In genomic region chr15:83471476-83471875, GRCm38 (mm10) we compare ENCODE assay signal across 9 mouse cellular contexts. TPM values are rescaled to one million over a fixed set of nuclear protein-coding genes. Genes with fewer than 3 reads are reported as not detected.
DNase-seq lines count a peak whose midpoint lies in the region; ATAC-seq and TF ChIP-seq lines count a peak whose summit lies in the region.
"Had no signal": no experiment of that assay in that cellular context is flagged by ENCODE, and none has a peak within 500 bp of the region (broad histone marks: within the 10 kb centered on the region; RNA-seq: fewer than 3 reads in every experiment).

No protein-coding gene starts in this region.

- 0 out of 2 replicates have a peak, but pooled peaks cover 3% of the 10 kb centered on the region for H3K4me1 ChIP-seq in midbrain, postnatal 0 days (ENCODE audit: insufficient read depth, low read length)
- no peaks in the 10 kb centered on the region for H3K4me1 ChIP-seq in midbrain, embryonic 11.5 days (ENCODE audit: control insufficient read depth, insufficient read depth, low read length)

- 82% methylated on average over 7 of the region's 7 CpGs for WGBS in midbrain, postnatal 0 days
- WGBS in midbrain, embryonic 11.5 days: 86% methylated on average over 7 of the region's 7 CpGs

- ATAC-seq in midbrain, postnatal 0 days (ENCODE audit: low FRiP score): peak; percentile 56; the same call in 1 of the 2 replicates
- ATAC-seq in midbrain, embryonic 11.5 days (ENCODE audit: low FRiP score): no peak
- no peak for ATAC-seq in inflammation-experienced regulatory T-cells, adult 6 months

- no peaks in the 10 kb centered on the region for H3K36me3 ChIP-seq in midbrain, postnatal 0 days (ENCODE audit: insufficient read depth, low read length)
- H3K36me3 ChIP-seq in midbrain, embryonic 11.5 days (ENCODE audit: control insufficient read depth, insufficient read depth, low read length): no peaks in the 10 kb centered on the region

- no peak overlapping the region for H3K9ac ChIP-seq in midbrain, postnatal 0 days (replicated peaks; ENCODE audit: low read length, poor library complexity, severe bottlenecking)
- H3K9ac ChIP-seq in midbrain, embryonic 11.5 days (ENCODE audit: low read length): no peak overlapping the region

- DNase-seq in adrenal gland, postnatal 14 days: peak; percentile 61
- no peak for DNase-seq in adrenal gland, postnatal 4 days (ENCODE audit: low spot score in 2 of 2)
- peak; percentile 41 for DNase-seq in midbrain, postnatal 0 days (ENCODE audit: low spot score)
- no peak for DNase-seq in midbrain, embryonic 11.5 days (ENCODE audit: low spot score, missing footprints)
- peak; percentile 75 to 81 for DNase-seq in kidney, adult 8-10 months
- DNase-seq in skeletal muscle tissue, adult 2 months (ENCODE audit: low read depth, low spot score): peak; percentile 66
- DNase-seq in thymus, postnatal 14 days: no peak

- no peaks in the 10 kb centered on the region for H3K9me3 ChIP-seq in midbrain, postnatal 0 days (ENCODE audit: low read length)
- H3K9me3 ChIP-seq in midbrain, embryonic 11.5 days (ENCODE audit: control insufficient read depth, low read length): no peaks in the 10 kb centered on the region

- no peaks in the 10 kb centered on the region for H3K27me3 ChIP-seq in midbrain, postnatal 0 days (ENCODE audit: insufficient read depth, low read length)
- no peaks in the 10 kb centered on the region for H3K27me3 ChIP-seq in midbrain, embryonic 11.5 days (ENCODE audit: control insufficient read depth, insufficient read depth, low read length)

- H3K27ac ChIP-seq in midbrain, postnatal 0 days (ENCODE audit: low read depth, low read length): no peak overlapping the region
- H3K27ac ChIP-seq in midbrain, embryonic 11.5 days (ENCODE audit: low read depth, low read length): no peak overlapping the region

- no peak overlapping the region for H3K4me2 ChIP-seq in midbrain, postnatal 0 days (ENCODE audit: low read depth, low read length, poor library complexity, severe bottlenecking)
- no peak overlapping the region for H3K4me2 ChIP-seq in midbrain, embryonic 11.5 days

- no peak overlapping the region for H3K4me3 ChIP-seq in midbrain, postnatal 0 days (ENCODE audit: low read depth, low read length)
- no peak overlapping the region for H3K4me3 ChIP-seq in midbrain, embryonic 11.5 days (ENCODE audit: low read depth, low read length)
- H3K4me3 ChIP-seq: erythroblast, embryonic 14.5 days had no signal

- no peak for TF ChIP-seq CTCF in midbrain, postnatal 0 days (IDR thresholded peaks at IDR 0.05)

RNA-seq across cellular contexts. Expression of gene Pacsin2, which starts 7.1 kb away (rescaled TPM):
- total RNA-seq in adrenal gland, postnatal 14 days (2021): 74.1 and 84.3 TPM in 2 replicates
- 10 to 100 TPM; 80.4 to 80.7 TPM for total RNA-seq in adrenal gland, postnatal 4 days (2021)
- 14.6 and 21.3 TPM in 2 replicates for total RNA-seq in midbrain, postnatal 0 days (2014; rRNA removed)
- polyA plus RNA-seq in midbrain, postnatal 0 days (2015; fragmentation: Nextera tagmentation; extraction: Ambion mirVana): 16.2 and 16.7 TPM in 2 replicates
- 36.3 and 36.5 TPM in 2 replicates for polyA plus RNA-seq in midbrain, embryonic 11.5 days (2014; fragmentation: Nextera tagmentation; extraction: Ambion mirVana)
- polyA plus RNA-seq in inflammation-experienced regulatory T-cells, adult 6 months (2017; shearing (Covaris generic)): 10 to 100 TPM; 17.1 to 34.5 (median 22.0) TPM

RNA-seq across cellular contexts. Expression of gene Ttll1, which starts 39.2 kb away (rescaled TPM):
- total RNA-seq in adrenal gland, postnatal 14 days (2021): 6.6 and 7.1 TPM in 2 replicates
- 10 to 100 TPM in 1 of 2 experiments, 1 to 10 TPM in 1; 9.8 to 11.3 TPM for total RNA-seq in adrenal gland, postnatal 4 days (2021)
- total RNA-seq in midbrain, postnatal 0 days (2014; rRNA removed): 57.8 and 60.7 TPM in 2 replicates
- 119 and 123 TPM in 2 replicates for polyA plus RNA-seq in midbrain, postnatal 0 days (2015; fragmentation: Nextera tagmentation; extraction: Ambion mirVana)
- polyA plus RNA-seq in midbrain, embryonic 11.5 days (2014; fragmentation: Nextera tagmentation; extraction: Ambion mirVana): 32.2 and 34.6 TPM in 2 replicates
- polyA plus RNA-seq in inflammation-experienced regulatory T-cells, adult 6 months (2017; shearing (Covaris generic)): 10 to 100 TPM in 1 of 3 experiments, 1 to 10 TPM in 2; 6.8 to 11.7 (median 9.6) TPM

RNA-seq across cellular contexts. Expression of gene Bik, which starts 55.2 kb away (rescaled TPM):
- total RNA-seq in adrenal gland, postnatal 14 days (2021): 7.1 and 8.4 TPM in 2 replicates
- total RNA-seq in adrenal gland, postnatal 4 days (2021): 1 to 10 TPM; 8.2 to 9.1 TPM
- 0.27 TPM in 1 of 2 replicates, not detected in the other for total RNA-seq in midbrain, postnatal 0 days (2014; rRNA removed)
- polyA plus RNA-seq in midbrain, postnatal 0 days (2015; fragmentation: Nextera tagmentation; extraction: Ambion mirVana): 0.33 and 0.37 TPM in 2 replicates
- 2.3 and 2.8 TPM in 2 replicates for polyA plus RNA-seq in midbrain, embryonic 11.5 days (2014; fragmentation: Nextera tagmentation; extraction: Ambion mirVana)
- 1 to 10 TPM; 2.7 to 3.6 (median 3.4) TPM for polyA plus RNA-seq in inflammation-experienced regulatory T-cells, adult 6 months (2017; shearing (Covaris generic))
- polyA plus RNA-seq: erythroblast, embryonic 14.5 days had no signal

Comparison
In these comparisons a context has a peak if more than half of its experiments do, and no peak if none do; other contexts are left out.
1. DNase-seq: peak in adrenal gland, postnatal 14 days (single experiment), midbrain, postnatal 0 days (single experiment), kidney, adult 8-10 months (2 of 2) and skeletal muscle tissue, adult 2 months (single experiment); none in adrenal gland, postnatal 4 days (0 of 2), midbrain, embryonic 11.5 days (single experiment) and thymus, postnatal 14 days (single experiment).